Mouse (Mus musculus): ENCODE data around the gene Agpat3.

GRCm38 (mm10) chr10:78221315-78221714, 131.0 kb downstream of the Agpat3 start:
- TF ChIP-seq CTCF (IDR thresholded peaks at IDR 0.05; ENCODE audit: borderline replicate concordance, insufficient read depth, low read length) (no peak), POLR2A (IDR thresholded peaks at IDR 0.05; ENCODE audit: low read depth, low read length) (no peak)
